13 mouse cellular contexts compared by ENCODE assay signal in genomic region chr8:122988955-122989354, GRCm38 (mm10). TPM values are rescaled to one million over a fixed set of nuclear protein-coding genes. Genes with fewer than 3 reads are reported as not detected.
DNase-seq lines count a peak whose midpoint lies in the region; ATAC-seq and TF ChIP-seq lines count a peak whose summit lies in the region.
"Had no signal": no experiment of that assay in that cellular context is flagged by ENCODE, and none has a peak within 500 bp of the region (broad histone marks: within the 10 kb centered on the region; RNA-seq: fewer than 3 reads in every experiment).

No protein-coding gene starts in this region.

- H3K9ac ChIP-seq in heart, postnatal 0 days (replicated peaks; ENCODE audit: low read depth, low read length): no peak overlapping the region
- H3K9ac ChIP-seq in kidney, embryonic 16.5 days (replicated peaks; ENCODE audit: low read length): no peak overlapping the region
- H3K9ac ChIP-seq: forebrain, embryonic 12.5 days had no signal

- ATAC-seq in heart, postnatal 0 days (ENCODE audit: insufficient read depth, low read depth): no peak
- ATAC-seq in G1E (ENCODE audit: extremely low read depth, insufficient number of reproducible peaks, low FRiP score, poor library complexity, severe bottlenecking): peak; percentile 83
- ATAC-seq in kidney, embryonic 16.5 days (ENCODE audit: low FRiP score, low TSS enrichment): peak; percentile 24; the same call in 1 of the 2 replicates

- no peak for TF ChIP-seq EP300 in heart, postnatal 0 days (IDR thresholded peaks at IDR 0.05; ENCODE audit: low read depth)

- H3K27me3 ChIP-seq in heart, postnatal 0 days (ENCODE audit: control insufficient read depth, insufficient read depth, low read length): no peaks in the 10 kb centered on the region
- H3K27me3 ChIP-seq in G1E (ENCODE audit: insufficient read depth, low read length): no peaks in the 10 kb centered on the region
- H3K27me3 ChIP-seq in kidney, embryonic 16.5 days (ENCODE audit: insufficient read depth, low read length): no peaks in the 10 kb centered on the region
- H3K27me3 ChIP-seq: forebrain, embryonic 12.5 days had no signal

- 65% methylated on average over 3 of the region's 3 CpGs for WGBS in heart, postnatal 0 days
- 74% methylated on average over 3 of the region's 3 CpGs for WGBS in kidney, embryonic 16.5 days

- peaks cover 23% of the 10 kb centered on the region for H3K4me1 ChIP-seq in heart, postnatal 0 days (ENCODE audit: control insufficient read depth, insufficient read depth)
- H3K4me1 ChIP-seq in G1E (ENCODE audit: insufficient read depth, low read depth, low read length): peaks cover 76% of the 10 kb centered on the region
- peaks cover 48% of the 10 kb centered on the region for H3K4me1 ChIP-seq in kidney, embryonic 16.5 days (ENCODE audit: insufficient read depth, low read length)

- H3K36me3 ChIP-seq in heart, postnatal 0 days (replicated peaks; ENCODE audit: control insufficient read depth, insufficient read depth, low read length): no peaks in the 10 kb centered on the region
- peaks cover 40% of the 10 kb centered on the region for H3K36me3 ChIP-seq in G1E (replicated peaks)
- no peaks in the 10 kb centered on the region for H3K36me3 ChIP-seq in kidney, embryonic 16.5 days (ENCODE audit: insufficient read depth, low read length)
- H3K36me3 ChIP-seq: embryonic facial prominence, embryonic 10.5 days; forebrain, embryonic 12.5 days; hindbrain, embryonic 10.5 days had no signal

- no peaks in the 10 kb centered on the region for H3K9me3 ChIP-seq in heart, postnatal 0 days (replicated peaks; ENCODE audit: control insufficient read depth, low read length)
- no peaks in the 10 kb centered on the region for H3K9me3 ChIP-seq in G1E (replicated peaks)
- H3K9me3 ChIP-seq in kidney, embryonic 16.5 days (ENCODE audit: low read length): no peaks in the 10 kb centered on the region
- H3K9me3 ChIP-seq: embryonic facial prominence, embryonic 10.5 days; forebrain, embryonic 12.5 days; hindbrain, embryonic 10.5 days had no signal

- TF ChIP-seq CTCF in heart, postnatal 0 days (IDR thresholded peaks at IDR 0.05; ENCODE audit: low read depth): no peak
- TF ChIP-seq CTCF in G1E (IDR thresholded peaks at IDR 0.05; ENCODE audit: low read depth, low read length): no peak

- no peak overlapping the region for H3K4me2 ChIP-seq in heart, postnatal 0 days (ENCODE audit: low read depth, low read length)
- H3K4me2 ChIP-seq in kidney, embryonic 16.5 days (replicated peaks; ENCODE audit: low read depth, low read length): no peak overlapping the region
- H3K4me2 ChIP-seq: forebrain, embryonic 12.5 days had no signal

- DNase-seq in heart, postnatal 0 days (ENCODE audit: low spot score): no peak
- DNase-seq in heart, adult 8-10 months (ENCODE audit: low spot score): no peak
- no peak for DNase-seq in G1E (ENCODE audit: low spot score)
- peak; percentile 66 for DNase-seq in naive thymus-derived CD4-positive, alpha-beta T cell, adult 2 months (ENCODE audit: low read depth)
- DNase-seq in neural tube, embryonic 10.5 days (ENCODE audit: extremely low spot score, low spot score): no peak
- DNase-seq in left cerebral cortex, adult 8-10 months (ENCODE audit: low spot score in 2 of 2): no peak
- no peak for DNase-seq in urinary bladder, postnatal 25 days (ENCODE audit: low spot score)
- DNase-seq: lung, postnatal 14 days; spleen, adult 18-20 months had no signal

- no peak overlapping the region for H3K4me3 ChIP-seq in heart, postnatal 0 days (ENCODE audit: low read depth, low read length)
- H3K4me3 ChIP-seq in G1E (ENCODE audit: low read depth, low read length): no peak overlapping the region
- no peak overlapping the region for H3K4me3 ChIP-seq in kidney, embryonic 16.5 days (ENCODE audit: low read length)
- H3K4me3 ChIP-seq: embryonic facial prominence, embryonic 10.5 days; forebrain, embryonic 12.5 days; hindbrain, embryonic 10.5 days had no signal

- peak overlapping the region; percentile 18; the same call in 1 of the 2 replicates for H3K27ac ChIP-seq in heart, postnatal 0 days (ENCODE audit: low read depth)
- no peak overlapping the region for H3K27ac ChIP-seq in kidney, embryonic 16.5 days (ENCODE audit: low read length)
- H3K27ac ChIP-seq: embryonic facial prominence, embryonic 10.5 days; forebrain, embryonic 12.5 days; hindbrain, embryonic 10.5 days had no signal

RNA-seq across cellular contexts. Expression of gene Ankrd11, which starts 53.1 kb away (rescaled TPM):
- 51.2 and 65.8 TPM in 2 replicates for total RNA-seq in heart, postnatal 0 days (2014; rRNA removed; ENCODE audit: low replicate concordance)
- 21.6 and 24.3 TPM in 2 replicates for polyA plus RNA-seq in heart, postnatal 0 days (2015; fragmentation: Nextera tagmentation; extraction: Ambion mirVana)
- 10 to 100 TPM; 71.5 to 75.9 (median 75.2) TPM for total RNA-seq in heart, adult 8-10 months (2022)
- total RNA-seq in G1E (2014; fragmentation: Nextera tagmentation) (115 and 128 TPM in 2 replicates), G1E (2017) (51.5 and 57.3 TPM in 2 replicates)
- 90.7 and 96.3 TPM in 2 replicates for polyA plus RNA-seq in G1E (2012)
- polyA plus RNA-seq in kidney, embryonic 16.5 days (2015; fragmentation: Nextera tagmentation; extraction: Ambion mirVana): 25.6 and 30.4 TPM in 2 replicates
- 100 to 1,000 TPM; 146 to 152 (median 151) TPM for total RNA-seq in left cerebral cortex, adult 8-10 months (2022)
